Mouse (Mus musculus) neural tube, embryonic 14.5 days (tissue): ENCODE measurements at regions not wholly inside any gene's neighbourhood (a gene's known extent, or its start where the extent isn't known, plus 50 kb on each side); places are given as distances from the start of the nearest gene placed in this dataset.
"Not testable (repeated sequence)": the region's sequence is repeated elsewhere in the genome, so short reads cannot be mapped to it uniquely, and the experiment has no call there.

ENCODE experiments used
- ATAC-seq: fragments of 200-750 bp; cut with Nextera tagmentation; 2 replicates; pipeline ENCODE4 v1.8.0; 2017; ENCODE audit warnings: low read depth, mild to moderate bottlenecking, moderate TSS enrichment, moderate library complexity
- H3K27ac ChIP-seq: fragments of 300-500 bp; sonication (generic); 2 replicates; pipeline ENCODE4 v1.5.1; 2014; ENCODE audit warnings: low read depth, mild to moderate bottlenecking, control low read depth, low read length, moderate library complexity, mixed read lengths
- H3K27me3 ChIP-seq: fragments of 300-500 bp; sonication (generic); 2 replicates; pipeline ENCODE4 v1.6.1; 2014; ENCODE audit warnings: low read length; ENCODE audit not compliant: control insufficient read depth, insufficient read depth
- H3K36me3 ChIP-seq: fragments of 300-500 bp; sonication (generic); 2 replicates; pipeline ENCODE4 v1.6.1; 2014; ENCODE audit warnings: low read length, mixed read lengths; ENCODE audit not compliant: control insufficient read depth, insufficient read depth
- H3K4me1 ChIP-seq: fragments of 300-500 bp; sonication (generic); 2 replicates; pipeline ENCODE4 v1.6.1; 2014; ENCODE audit warnings: low read length; ENCODE audit not compliant: control insufficient read depth, insufficient read depth
- H3K4me2 ChIP-seq: fragments of 300-500 bp; sonication (generic); 2 replicates; pipeline ENCODE4 v1.6.1; 2014; ENCODE audit warnings: mild to moderate bottlenecking, low read depth, low read length, control low read depth
- H3K4me3 ChIP-seq: fragments of 300-500 bp; sonication (generic); 2 replicates; pipeline ENCODE4 v1.5.1; 2014; ENCODE audit warnings: low read depth, low read length, control low read depth, mixed read lengths
- H3K9ac ChIP-seq: fragments of 300-500 bp; sonication (generic); replicated peaks from 2 replicates; pipeline ENCODE4 v1.6.1; 2014; ENCODE audit warnings: low read depth, mild to moderate bottlenecking, control low read depth, low read length, mixed read lengths
- H3K9me3 ChIP-seq: fragments of 300-500 bp; sonication (generic); 2 replicates; pipeline ENCODE4 v1.6.1; 2016; ENCODE audit warnings: low read length; ENCODE audit not compliant: control insufficient read depth
- WGBS: fragments of 180-500 bp; shearing (Covaris S2); extraction: QIAGEN DNeasy Blood & Tissue Kit; methylation state at CpG from one replicate; pipeline ENCODE4 v1.1.7; 2014; 5-methylcytosine and 5-hydroxymethylcytosine counted together

DNA sequence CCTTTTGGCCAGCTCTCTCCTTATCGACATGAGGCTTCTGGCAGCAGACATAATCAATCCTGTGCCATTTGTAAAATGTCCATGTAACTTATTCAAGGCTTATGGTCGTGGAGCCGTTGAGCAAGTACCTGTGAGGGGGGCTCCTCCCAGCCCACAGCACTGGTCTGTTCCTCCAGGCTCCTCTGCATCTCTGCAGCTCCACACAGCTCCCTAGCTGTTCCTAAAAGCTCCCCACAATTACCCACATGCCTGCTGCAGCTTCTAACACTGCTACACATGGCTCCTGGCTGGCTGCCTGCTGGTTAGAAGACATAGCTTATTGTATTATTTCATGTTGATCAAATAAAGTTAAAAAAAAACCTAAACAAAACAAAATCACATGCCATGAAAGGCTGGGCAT, 77.9 kb downstream of the Tcp10c start:
- not testable (repeated sequence) for H3K4me2 ChIP-seq, H3K27ac ChIP-seq, H3K36me3 ChIP-seq, H3K9me3 ChIP-seq, H3K27me3 ChIP-seq, H3K4me1 ChIP-seq, ATAC-seq, H3K4me3 ChIP-seq, H3K9ac ChIP-seq
- 91% methylated on average over 3 of the region's 3 CpGs for WGBS

DNA sequence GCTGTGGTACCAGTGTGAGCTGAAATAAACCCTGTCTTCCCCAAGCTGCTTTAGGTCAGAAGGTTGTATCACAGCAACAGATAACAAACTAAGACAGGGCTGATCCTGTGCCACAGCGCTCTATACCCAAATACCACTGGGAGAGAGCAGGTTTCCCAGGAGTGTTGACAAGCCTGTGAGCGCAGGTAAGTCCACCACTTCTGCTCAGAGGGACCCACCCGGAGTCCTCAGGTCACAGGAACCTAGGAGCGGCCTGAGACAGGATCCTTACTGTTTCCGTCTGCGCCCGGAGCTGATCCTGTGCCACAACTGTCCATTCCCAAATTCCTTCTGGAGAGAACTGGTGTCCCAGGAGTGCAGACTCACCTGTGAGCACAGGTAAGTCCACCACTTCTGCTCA, 79.8 kb downstream of the Tcp10c start:
- H3K27ac ChIP-seq, H3K27me3 ChIP-seq, H3K4me1 ChIP-seq, H3K4me2 ChIP-seq, H3K9ac ChIP-seq, H3K36me3 ChIP-seq, H3K9me3 ChIP-seq, H3K4me3 ChIP-seq, ATAC-seq: not testable (repeated sequence)
- WGBS = 88% methylated on average over 7 of the region's 7 CpGs

DNA sequence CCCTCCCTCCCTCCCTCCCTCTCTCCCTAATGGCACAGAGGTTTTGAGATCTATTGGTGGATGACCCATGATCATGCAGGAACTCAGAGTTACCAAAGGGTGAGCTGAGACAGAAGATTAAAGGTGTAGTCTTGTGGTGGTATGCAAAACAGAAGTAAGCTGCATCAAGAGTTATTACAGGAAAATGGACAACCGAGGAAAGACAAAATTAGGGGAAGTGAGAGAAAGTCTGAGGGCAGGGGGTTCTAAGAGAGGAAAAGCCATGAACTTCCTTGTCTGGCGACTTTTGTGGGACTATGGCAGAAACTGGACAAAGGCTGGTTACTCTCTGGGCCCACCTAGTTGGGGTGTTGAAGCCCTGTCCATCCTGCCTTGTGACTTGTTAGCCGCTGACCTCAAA, 84.4 kb downstream of the Tcp10c start:
- peaks cover 10% of the 10 kb centered on the region; the same call in 1 of the 2 replicates for H3K9me3 ChIP-seq
- H3K4me2 ChIP-seq, H3K9ac ChIP-seq, H3K4me3 ChIP-seq, H3K4me1 ChIP-seq, ATAC-seq, H3K27ac ChIP-seq, H3K36me3 ChIP-seq, H3K27me3 ChIP-seq: not testable (repeated sequence)
- 71% methylated on average over 2 of the region's 3 CpGs for WGBS

DNA sequence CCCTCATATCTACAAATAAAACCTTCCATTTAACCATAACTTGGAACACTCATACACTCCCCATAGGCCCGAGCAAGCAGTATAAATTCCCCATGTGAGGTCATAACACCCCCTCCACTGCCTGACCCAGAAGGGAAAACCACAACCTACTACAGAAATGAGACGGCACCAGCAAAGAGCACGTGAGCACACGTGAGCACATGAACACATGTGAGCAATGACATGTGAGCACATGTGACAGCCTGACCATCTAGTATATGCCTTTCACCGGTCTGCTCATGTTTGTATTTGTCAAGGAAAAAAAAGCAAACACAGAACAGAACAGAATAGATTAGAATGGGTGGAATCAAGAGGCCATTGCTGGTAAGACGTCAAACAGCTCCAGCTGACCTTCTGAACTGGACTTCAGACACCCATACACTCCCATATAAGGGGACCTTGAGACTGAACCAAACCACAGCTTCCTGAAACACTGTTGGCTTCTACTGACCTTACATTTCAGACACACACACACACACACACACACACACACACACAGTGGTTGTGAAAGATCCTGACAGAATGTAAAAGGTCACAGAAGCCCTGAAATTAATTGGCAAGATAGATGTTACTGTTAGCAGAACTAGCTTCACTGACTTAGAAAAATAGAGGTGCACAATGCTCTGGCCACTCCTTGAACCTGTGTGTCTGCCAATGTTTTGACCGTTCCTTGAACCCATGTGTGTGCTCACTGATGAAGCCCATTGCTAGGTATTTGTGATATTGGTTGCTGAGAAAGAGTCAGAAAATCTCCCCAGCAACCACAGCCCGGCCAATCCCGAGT, 86.5 kb downstream of the Tcp10c start:
- not testable (repeated sequence) for H3K4me1 ChIP-seq, H3K27me3 ChIP-seq, H3K36me3 ChIP-seq, H3K4me3 ChIP-seq, H3K27ac ChIP-seq, ATAC-seq, H3K4me2 ChIP-seq, H3K9ac ChIP-seq
- peaks cover 13% of the 10 kb centered on the region; the same call in 1 of the 2 replicates for H3K9me3 ChIP-seq
- WGBS = 84% methylated on average over 9 of the region's 9 CpGs

DNA sequence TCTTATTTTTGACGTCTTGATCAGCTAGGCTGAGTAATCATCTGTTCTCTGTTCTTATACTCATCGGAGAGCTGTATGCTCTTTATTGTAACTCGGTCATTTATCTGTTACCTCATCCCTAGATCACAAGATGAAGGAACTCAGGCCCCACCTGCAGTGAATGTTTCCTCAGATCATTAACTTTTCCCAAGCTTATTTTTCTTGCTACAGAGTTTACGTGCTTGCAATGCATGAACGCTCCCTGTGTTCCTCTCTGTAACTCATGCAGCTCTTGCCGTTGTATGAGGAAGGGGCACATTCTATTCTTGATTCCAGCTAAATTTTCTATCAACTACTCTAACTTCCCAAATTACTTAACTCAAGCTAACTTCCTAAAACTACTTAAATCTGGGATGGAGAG, 87.9 kb downstream of the Tcp10c start:
- not testable (repeated sequence) for H3K27ac ChIP-seq, H3K9ac ChIP-seq, H3K36me3 ChIP-seq, H3K4me3 ChIP-seq, H3K4me1 ChIP-seq, H3K4me2 ChIP-seq, ATAC-seq, H3K27me3 ChIP-seq
- H3K9me3 ChIP-seq = peaks cover 13% of the 10 kb centered on the region; the same call in 1 of the 2 replicates
- 90% methylated on average over 5 of the region's 6 CpGs for WGBS

DNA sequence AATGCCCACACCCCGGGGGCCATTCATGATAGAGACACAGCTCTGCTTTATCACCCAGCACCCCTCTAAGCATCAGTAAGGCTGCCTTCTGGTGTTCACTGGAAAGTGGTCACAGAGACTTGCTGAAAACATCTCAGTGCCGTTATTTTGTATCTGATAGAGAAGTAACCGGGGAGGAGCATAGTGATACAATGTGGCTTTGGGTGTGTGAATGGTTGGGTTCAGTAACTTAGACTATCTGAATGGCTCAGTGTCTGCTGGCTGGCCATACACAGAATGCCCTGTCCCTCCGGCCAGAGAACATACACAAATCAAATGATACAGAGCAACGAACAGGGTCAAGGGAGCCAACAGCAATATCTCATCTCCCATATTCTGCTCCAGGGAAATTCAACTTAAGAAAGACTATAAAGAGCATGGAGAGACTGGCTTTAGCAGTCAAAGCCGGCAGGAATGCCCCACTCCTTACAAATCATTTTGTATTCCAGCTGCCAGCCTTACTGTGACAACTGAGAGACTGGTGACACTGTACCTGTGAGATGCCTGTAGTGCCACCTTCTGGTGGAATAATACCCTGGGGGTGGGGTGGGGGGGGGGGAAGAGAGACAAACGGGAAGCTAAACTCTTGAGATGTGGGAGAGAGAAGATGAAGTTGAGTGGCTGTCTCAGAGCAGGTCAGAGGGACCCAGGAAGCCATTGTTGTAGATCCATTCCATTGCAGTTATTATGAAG, 102.7 kb downstream of the Tcp10c start:
- not testable (repeated sequence) for H3K4me3 ChIP-seq, H3K27me3 ChIP-seq, H3K9me3 ChIP-seq, H3K27ac ChIP-seq, H3K36me3 ChIP-seq, H3K9ac ChIP-seq, H3K4me2 ChIP-seq, ATAC-seq, H3K4me1 ChIP-seq
- WGBS = 86% methylated on average over 6 of the region's 7 CpGs

DNA sequence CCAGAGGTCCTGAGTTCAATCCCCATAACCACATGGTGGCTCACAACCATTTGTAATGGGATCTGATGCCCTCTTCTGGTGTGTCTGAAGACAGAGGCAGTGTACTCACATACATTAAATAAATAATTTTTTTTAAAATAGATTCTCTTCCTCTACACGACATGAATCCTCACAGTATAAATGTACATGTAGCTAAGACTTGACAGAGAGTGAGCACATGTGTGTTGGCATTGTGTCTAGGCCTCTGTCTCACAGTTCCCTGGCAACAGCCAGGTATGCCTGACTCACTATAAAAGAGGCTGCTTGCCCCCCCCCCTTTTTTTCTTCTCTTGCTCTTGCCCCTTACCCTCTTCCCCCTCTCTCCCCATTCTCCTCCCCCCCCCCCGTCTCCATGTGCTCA, 103.6 kb downstream of the Tcp10c start:
- H3K4me1 ChIP-seq, H3K4me2 ChIP-seq, H3K4me3 ChIP-seq, H3K27ac ChIP-seq, H3K9me3 ChIP-seq, ATAC-seq, H3K9ac ChIP-seq, H3K27me3 ChIP-seq, H3K36me3 ChIP-seq: not testable (repeated sequence)
- 89% methylated on average over 2 of the region's 2 CpGs for WGBS

DNA sequence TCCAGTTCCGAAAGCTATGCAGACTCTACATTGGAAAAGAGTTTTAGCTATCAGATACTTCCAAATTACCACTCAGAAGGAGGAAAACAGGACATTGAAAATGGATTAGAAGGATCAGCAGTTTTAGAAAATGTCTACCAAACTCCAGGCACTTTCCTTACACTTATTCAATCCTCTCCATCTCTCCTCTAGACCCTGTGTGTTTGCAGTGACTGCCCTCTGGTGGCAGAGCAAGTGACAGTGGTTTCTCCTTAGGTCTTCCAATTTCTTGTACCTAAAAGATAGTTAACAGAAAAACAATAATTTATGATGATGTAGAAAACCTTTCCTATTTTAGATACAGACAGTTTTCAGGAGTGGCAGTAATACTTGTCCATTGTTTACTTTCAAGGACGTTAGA, 104.4 kb downstream of the Tcp10c start:
- no CpG with 5 or more reads among the region's 2 CpGs for WGBS
- H3K36me3 ChIP-seq, H3K27ac ChIP-seq, H3K9me3 ChIP-seq, H3K4me1 ChIP-seq, H3K27me3 ChIP-seq, H3K9ac ChIP-seq, H3K4me2 ChIP-seq, H3K4me3 ChIP-seq: not testable (repeated sequence)
- ATAC-seq = 0 out of 2 replicates have a peak, but pooled peaks have one; percentile 31

DNA sequence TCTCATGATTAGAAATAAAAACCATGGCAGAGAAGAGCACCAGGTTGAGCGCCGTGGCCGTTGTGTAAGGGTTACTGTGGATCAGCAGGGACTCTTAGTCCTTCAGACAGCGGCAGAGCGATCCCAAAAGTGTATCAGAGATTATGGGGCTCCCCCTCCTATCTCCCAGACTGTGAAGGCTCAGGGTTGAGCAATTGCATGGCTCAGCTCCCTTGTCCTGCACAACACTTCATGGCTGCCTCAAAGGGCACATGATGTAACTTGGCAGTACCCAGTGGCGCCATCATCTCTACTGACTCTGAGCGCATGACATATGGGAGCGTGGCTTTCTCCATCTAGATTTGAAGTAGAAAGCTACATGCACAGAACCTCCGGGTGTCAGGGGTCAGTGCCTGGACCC, 108.3 kb downstream of the Tcp10c start:
- not testable (repeated sequence) for ATAC-seq, H3K9me3 ChIP-seq, H3K4me1 ChIP-seq, H3K4me2 ChIP-seq, H3K9ac ChIP-seq, H3K4me3 ChIP-seq, H3K27me3 ChIP-seq, H3K27ac ChIP-seq, H3K36me3 ChIP-seq
- WGBS = 100% methylated on average over 2 of the region's 9 CpGs
